Comparison of ENCODE assay signal across 10 mouse cellular contexts in the genomic region with DNA sequence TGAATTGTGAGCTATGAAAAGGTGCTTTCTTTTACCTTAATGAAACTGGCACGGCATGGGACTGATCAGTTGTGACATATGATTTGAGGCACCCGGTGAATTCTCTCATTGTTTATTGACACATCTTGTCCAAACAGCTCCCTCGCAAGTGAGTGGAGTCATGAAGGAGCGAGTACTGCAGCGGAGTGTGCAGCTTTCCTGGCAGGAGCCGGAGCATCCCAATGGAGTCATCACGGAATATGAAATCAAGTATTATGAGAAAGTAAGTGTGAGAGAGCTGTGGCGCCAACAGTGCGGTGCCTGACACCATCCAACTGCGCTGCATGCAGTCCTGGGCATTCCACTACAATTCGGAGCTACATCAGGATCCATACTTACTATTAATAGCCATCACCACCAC.
A peak's percentile ranks its signal among the peaks of the same experiment; 100 is the strongest.
DNase-seq lines count a peak whose midpoint lies in the region; ATAC-seq lines count a peak whose summit lies in the region.
"Had no signal": no experiment of that assay in that cellular context is flagged by ENCODE, and none has a peak within 500 bp of the region (broad histone marks: within the 10 kb centered on the region; RNA-seq: fewer than 3 reads in every experiment).

No protein-coding gene starts in this region.

- H3K4me3 ChIP-seq in neural tube, embryonic 12.5 days = no peak overlapping the region
- H3K4me3 ChIP-seq in midbrain, embryonic 14.5 days (replicated peaks; ENCODE audit: low read depth, low read length) = no peak overlapping the region
- H3K4me3 ChIP-seq: lung, embryonic 15.5 days had no signal

- H3K4me1 ChIP-seq in neural tube, embryonic 12.5 days = peaks cover 4% of the 10 kb centered on the region
- 0 out of 2 replicates have a peak, but pooled peaks cover 5% of the 10 kb centered on the region for H3K4me1 ChIP-seq in midbrain, embryonic 14.5 days (ENCODE audit: control insufficient read depth, insufficient read depth, low read length)
- H3K4me1 ChIP-seq: lung, embryonic 15.5 days had no signal

- intact Hi-C loops in heart, postnatal 36 days (cut with DNase I) = no loop called here

- no peaks in the 10 kb centered on the region for H3K36me3 ChIP-seq in neural tube, embryonic 12.5 days
- H3K36me3 ChIP-seq in midbrain, embryonic 14.5 days (ENCODE audit: control insufficient read depth, insufficient read depth, low read length) = no peaks in the 10 kb centered on the region
- H3K36me3 ChIP-seq: lung, embryonic 15.5 days had no signal

- H3K9ac ChIP-seq in neural tube, embryonic 12.5 days = no peak overlapping the region
- H3K9ac ChIP-seq in midbrain, embryonic 14.5 days (replicated peaks; ENCODE audit: low read length) = no peak overlapping the region
- H3K9ac ChIP-seq: lung, embryonic 15.5 days had no signal

- ATAC-seq in neural tube, embryonic 12.5 days (ENCODE audit: low FRiP score, low read depth) = peak; percentile 74; the same call in 1 of the 2 replicates
- ATAC-seq in midbrain, embryonic 14.5 days (ENCODE audit: low FRiP score, low TSS enrichment) = peak; percentile 24; the same call in 1 of the 2 replicates

- no peaks in the 10 kb centered on the region for H3K27me3 ChIP-seq in neural tube, embryonic 12.5 days (replicated peaks)
- H3K27me3 ChIP-seq in midbrain, embryonic 14.5 days (ENCODE audit: control insufficient read depth, insufficient read depth, low read length) = no peaks in the 10 kb centered on the region
- H3K27me3 ChIP-seq: lung, embryonic 15.5 days had no signal

- no peak overlapping the region for H3K27ac ChIP-seq in neural tube, embryonic 12.5 days
- no peak overlapping the region for H3K27ac ChIP-seq in midbrain, embryonic 14.5 days (replicated peaks; ENCODE audit: low read depth, low read length)
- H3K27ac ChIP-seq: lung, embryonic 15.5 days had no signal

- H3K4me2 ChIP-seq in neural tube, embryonic 12.5 days (replicated peaks) = no peak overlapping the region
- H3K4me2 ChIP-seq in midbrain, embryonic 14.5 days (ENCODE audit: low read length) = peak overlapping the region; percentile 20
- H3K4me2 ChIP-seq: lung, embryonic 15.5 days had no signal

- WGBS in neural tube, embryonic 12.5 days = 56% methylated on average over 11 of the region's 11 CpGs
- WGBS in midbrain, embryonic 14.5 days = 56% methylated on average over 11 of the region's 11 CpGs

- DNase-seq in cerebellum, postnatal 25 days = peak; percentile 25 to 27
- DNase-seq in cerebellum, adult 18-20 months = no peak
- no peak for DNase-seq in neural tube, embryonic 10.5 days (ENCODE audit: extremely low spot score, low spot score)
- DNase-seq in midbrain, embryonic 14.5 days = peak; percentile 50
- peak; percentile 18 for DNase-seq in right cerebral cortex, postnatal 4 days
- no peak for DNase-seq in adrenal gland, adult 8-10 months
- no peak for DNase-seq in heart, postnatal 36 days
- DNase-seq: kidney, adult 18-20 months had no signal

- H3K9me3 ChIP-seq in neural tube, embryonic 12.5 days = no peaks in the 10 kb centered on the region
- H3K9me3 ChIP-seq in midbrain, embryonic 14.5 days (ENCODE audit: control insufficient read depth, low read length) = no peaks in the 10 kb centered on the region
- H3K9me3 ChIP-seq: lung, embryonic 15.5 days had no signal

Comparison
In these comparisons a context has a peak if more than half of its experiments do, and no peak if none do; other contexts are left out.
1. DNase-seq: peak in cerebellum, postnatal 25 days (2 of 2), midbrain, embryonic 14.5 days (single experiment) and right cerebral cortex, postnatal 4 days (single experiment); none in cerebellum, adult 18-20 months (0 of 2), neural tube, embryonic 10.5 days (single experiment), adrenal gland, adult 8-10 months (single experiment) and heart, postnatal 36 days (0 of 2).